Mouse (Mus musculus) lung, postnatal 4 days (tissue): ENCODE data around the gene Tmem98.
A peak's percentile ranks its signal among the peaks of the same experiment; 100 is the strongest.

Source experiments
- DNase-seq, 2 experiments: peaks; one replicate each; pipeline ENCODE4 v3.0.0; 2021

Tmem98 gene

DNA sequence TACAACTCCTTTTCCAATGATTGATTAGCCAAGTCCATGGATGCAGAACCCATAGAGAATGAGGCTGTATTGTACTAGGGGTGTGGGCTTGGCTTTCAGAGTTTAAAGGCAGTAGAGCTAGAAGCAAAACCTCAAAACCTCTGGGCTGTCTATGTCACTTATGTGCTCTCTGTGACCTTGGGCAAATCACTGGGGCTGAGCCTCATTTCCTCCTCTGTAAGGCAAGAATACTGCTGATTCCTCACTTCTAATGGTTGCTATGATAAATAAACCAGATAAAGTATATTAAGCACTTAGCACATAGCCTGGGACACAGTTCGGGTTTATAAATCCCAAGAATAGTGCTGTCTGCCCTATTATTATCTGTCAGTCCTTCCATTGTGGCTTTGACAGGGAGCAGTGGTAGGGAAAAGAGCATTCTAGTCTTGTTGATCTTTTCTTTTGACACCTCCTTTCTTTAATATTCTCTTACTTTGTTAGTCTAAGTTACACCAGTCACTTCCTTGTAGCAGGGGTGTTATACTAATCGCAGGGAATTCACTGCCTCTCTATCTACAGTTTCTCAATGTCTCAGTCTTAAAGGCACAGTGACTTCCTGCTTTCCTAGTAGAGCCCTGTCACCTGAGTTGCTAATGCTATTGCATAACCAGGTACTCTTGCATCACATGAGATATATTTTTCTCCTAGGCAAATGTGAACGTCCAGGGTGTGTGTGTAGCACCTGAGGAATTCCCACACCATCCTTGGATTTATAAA is 18.1 kb upstream of the Tmem98 start:
- no peak for DNase-seq

DNA sequence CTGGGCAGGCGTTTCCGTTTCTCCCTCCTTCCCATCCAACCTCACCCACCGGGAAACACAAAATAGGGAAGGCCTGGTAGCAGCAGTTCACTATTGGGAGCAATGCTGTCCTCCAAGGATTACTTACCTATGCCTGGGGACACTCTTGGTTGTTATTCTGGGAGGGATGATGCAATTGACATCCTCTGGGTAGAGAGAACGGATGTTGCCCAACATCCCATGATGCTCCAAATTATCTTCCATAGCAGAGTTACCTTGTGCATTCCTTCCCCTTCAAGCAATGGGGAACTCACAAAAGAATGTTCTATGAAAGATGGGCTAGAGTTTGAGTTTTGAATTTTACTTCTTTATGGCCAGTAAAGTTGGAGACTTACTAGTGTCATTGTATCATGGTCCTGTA is 16.6 kb upstream of the Tmem98 start:
- DNase-seq: no peak

DNA sequence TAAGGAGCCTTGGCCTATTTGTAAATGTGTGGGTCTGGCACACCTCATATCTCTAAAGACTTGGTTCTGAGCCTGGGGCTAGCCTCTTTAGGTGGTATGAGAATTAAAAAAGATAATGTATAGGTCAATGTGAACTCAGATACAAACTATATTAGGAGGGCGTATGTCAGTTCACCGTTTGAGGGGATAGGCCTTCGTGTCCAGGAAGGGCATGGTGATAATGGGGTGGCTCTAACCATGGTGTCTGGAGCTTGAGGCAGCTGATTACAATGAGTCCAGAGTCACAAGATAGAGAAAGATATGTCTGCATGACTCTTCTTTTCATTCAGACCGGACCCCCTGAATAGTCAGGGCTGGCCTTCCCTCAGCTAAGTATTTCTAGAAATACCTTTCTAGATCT is 15.7 kb upstream of the Tmem98 start:
- DNase-seq: no peak

DNA sequence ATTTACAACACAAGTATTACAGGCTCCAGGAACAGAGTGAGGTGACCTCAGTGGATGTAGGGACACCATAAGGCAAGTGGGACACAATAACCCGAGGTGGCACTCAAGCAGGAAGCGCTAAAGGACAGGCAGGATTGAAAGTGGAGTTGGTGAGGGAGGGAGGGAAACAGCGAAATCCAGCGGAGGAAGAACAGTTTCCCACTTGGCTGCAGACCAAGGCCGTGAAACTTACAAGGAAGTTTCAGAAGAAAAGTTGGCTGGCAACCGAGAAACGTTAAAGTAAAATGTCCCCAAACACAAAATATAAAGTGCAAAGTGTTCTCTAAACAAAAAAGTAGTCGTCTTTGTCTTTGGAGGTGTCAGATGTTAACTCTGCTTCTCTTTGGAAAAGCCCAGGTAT is 14.5 kb upstream of the Tmem98 start:
- DNase-seq: no peak

DNA sequence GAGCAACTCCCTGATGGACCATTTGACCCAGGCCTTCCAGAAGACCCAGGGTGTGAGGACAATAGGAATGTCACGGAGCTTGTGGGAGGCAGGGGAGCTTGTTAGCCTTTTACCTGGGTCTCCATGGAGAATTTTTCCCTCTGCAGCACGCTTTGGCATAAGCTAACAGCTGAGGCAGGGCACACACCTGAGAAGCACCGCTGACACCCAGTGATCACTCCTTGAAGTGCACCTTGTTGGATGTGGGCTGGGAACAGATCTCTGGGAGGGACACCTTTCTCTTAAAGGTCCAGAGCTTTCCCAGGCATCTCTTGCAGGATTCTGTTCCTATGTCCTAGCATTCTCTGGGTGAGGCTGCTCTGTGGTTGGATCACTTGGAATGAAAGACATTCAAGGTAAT is 10.0 kb upstream of the Tmem98 start:
- peak in 1 of 2 experiments; percentile 39 for DNase-seq

DNA sequence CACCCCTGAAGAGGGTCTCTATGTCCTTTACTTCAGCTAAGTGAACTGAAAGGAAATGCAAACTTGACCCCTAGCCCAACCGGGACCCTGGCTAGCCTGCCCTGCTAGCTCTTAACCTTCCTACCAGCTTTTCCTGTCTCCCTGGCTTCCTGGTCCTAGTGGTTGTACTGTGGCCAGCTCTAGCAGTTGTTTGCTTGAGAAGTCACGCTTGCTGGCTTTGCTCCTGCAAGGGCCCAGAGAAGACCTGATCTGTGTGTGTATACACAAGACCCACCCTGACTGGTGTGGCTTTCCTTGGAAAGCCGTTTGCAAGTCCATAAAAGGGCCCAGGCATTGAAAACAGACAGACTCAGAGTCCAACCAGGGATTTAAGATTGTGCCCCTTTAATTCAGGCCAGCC is 7.3 kb upstream of the Tmem98 start:
- peak; percentile 56 to 80 for DNase-seq

DNA sequence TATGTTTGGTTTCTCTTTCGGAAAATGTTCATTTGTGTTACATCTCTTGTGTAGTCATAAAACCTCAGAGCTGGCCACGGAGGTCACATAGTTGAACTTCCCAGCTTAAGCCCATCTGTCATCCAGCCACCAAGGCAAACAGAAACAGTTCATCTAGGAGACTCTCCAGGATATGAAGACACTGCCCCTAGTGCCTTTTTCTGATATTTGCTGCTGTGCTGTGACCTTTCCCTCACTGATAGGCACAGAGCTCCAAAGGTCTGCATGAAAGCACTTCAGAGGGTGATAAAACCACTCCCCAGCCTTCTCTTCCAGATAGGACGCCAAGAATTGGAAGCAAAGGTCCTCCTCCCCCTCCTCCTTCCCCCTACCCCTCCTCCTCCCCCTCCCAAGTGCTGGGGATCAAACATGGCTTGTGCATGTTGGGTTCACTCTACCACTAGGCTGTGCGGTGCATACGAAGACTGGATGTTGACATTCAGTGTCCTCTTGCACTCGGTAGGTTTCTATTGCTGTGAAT is 1.4 kb upstream of the Tmem98 start:
- DNase-seq: peak; percentile 49 to 69

DNA sequence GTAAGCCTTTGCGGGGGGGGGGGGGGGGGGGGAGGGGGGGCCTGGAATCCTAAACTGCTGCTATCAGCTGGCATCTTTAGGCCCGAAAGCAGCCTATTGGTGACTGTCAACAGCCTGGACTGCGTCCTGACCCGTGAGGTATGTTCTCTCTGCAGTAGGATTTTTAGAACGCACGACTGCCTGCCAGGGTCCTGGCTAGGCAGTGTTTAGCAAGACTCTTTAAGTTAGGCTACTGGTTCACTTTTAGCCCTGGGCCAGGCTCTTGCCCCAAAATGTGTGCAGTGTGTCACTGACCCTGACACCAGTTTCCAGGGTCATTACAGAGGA is 346 bp upstream of the Tmem98 start:
- DNase-seq: no peak

DNA sequence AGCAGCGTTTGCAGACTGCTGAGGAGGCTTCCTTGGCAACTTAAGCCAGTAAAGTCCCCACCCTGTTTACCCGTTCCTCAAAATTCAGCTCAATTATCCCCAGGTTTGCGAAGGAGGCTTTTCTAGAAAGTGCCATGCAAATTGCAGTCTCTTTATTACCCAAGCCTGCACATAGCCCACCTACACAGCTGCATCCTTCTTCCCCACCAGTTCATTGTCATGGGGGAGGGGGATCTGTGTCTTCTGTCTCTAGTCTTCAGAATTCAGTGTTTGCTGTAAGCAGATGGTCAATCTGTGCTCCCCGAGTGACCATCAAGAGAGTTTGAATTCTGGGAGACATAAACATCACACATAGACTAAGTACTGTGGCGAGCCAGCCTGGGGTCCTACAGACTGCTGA is 1.2 kb downstream of the Tmem98 start:
- no peak for DNase-seq

DNA sequence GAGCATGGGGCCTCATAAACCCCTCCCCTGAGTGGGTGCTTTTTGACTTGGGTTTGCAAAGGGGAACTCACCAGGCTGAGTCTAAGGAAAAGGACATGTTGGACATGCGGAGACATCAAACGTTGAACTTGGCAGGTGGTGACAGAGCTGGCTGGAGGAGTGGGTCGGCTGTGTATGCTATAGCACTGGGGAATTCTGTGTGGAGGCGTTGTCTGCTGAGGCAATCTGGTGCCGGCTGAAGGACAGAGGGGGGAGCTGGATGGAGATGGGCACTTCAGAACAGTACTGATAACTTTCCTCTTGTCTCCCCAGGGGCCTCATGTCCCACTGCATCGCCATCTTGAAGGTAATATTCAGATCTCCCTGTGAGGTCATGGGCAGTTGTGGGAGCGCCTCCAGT is 5.4 kb downstream of the Tmem98 start:
- no peak for DNase-seq

DNA sequence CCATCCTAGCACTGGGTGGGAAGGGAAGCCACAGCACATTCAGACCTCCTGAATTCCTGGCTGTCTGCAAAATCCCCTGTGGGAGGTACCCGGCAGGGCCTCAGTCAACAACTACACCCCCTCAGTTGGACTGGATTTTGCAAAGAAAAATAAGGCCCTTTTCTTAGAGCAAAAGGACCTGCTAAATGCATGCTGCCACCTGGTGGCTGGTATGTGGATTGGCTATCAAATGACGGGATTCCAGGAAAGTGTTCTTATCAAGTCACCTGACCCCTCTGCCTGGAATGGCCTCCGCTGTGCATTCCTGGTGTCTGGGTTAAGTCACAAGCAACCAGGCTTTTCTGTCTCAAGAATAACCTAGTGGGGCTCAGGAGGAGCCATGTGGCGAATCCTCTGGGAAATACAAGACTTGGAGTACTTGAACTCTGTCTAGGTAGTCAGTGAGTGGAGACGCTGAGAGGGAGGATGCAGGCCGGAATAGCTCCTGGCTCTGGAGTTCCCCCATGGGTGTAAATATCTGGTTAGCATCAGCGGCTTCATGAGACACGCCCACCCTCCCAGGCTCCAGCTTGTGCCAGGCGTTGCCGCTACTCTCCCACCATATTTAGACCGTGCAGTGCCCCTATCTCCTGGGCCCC is 8.2 kb downstream of the Tmem98 start:
- DNase-seq: peak; percentile 84 to 86

DNA sequence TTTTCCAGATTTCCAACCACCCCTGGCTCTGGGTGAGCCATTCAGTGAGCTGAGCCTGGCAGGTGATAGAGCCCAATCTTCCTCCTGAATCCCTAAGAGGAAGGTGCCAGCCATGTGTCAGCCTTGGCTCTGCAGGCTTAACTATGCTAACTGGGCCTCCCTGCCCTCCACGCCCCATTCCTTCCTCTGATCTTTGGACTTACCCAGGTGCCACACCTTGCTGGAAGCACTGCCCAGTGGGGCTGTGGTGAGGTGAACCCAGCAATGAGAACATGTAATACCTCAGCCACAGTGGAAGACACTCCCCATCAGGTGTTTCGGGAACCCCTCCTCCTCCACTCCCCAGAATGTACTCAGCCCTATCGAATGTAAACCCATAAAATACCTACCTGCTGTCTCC is 10.1 kb downstream of the Tmem98 start:
- DNase-seq: peak in 1 of 2 experiments; percentile 66

DNA sequence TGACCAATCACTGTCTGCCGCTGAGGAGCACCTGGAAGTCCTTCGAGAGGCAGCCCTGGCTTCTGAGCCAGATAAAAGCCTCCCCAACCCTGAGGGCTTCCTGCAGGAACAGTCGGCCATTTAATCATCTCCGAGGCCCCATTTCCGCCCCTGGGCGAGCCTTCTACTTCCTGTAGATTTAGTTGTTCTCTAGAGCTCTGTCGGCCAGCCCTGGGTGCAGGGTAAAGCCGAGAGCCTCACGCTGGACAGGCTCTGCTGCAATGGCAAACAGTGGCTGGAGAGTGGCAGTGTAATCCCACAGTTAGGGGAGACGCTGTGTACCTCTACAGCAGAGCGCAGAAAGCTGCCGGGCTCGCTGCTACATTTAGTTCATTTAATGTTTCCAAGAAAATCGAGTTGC is 11.3 kb downstream of the Tmem98 start:
- peak; percentile 54 to 68 for DNase-seq

DNA sequence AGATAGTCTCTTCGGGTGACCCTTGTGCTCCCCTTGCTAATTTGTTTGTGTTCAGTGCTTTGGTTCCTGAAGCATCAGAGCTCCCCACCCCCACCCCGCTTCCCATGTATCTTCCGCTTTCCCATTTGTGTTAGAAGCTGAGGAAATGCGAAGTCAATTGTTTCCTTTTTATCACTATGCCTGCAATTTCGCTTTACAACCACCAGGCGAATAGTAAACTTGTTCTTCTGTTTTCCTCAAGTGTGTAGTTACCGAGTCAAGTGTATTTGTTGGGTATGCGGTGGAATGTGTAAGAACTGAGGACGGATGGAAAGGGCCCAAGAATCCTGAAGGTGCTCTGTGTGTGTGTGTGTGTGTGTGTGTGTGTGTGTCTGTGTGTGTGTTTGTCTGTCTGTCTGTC is 11.8 kb downstream of the Tmem98 start:
- DNase-seq: no peak

DNA sequence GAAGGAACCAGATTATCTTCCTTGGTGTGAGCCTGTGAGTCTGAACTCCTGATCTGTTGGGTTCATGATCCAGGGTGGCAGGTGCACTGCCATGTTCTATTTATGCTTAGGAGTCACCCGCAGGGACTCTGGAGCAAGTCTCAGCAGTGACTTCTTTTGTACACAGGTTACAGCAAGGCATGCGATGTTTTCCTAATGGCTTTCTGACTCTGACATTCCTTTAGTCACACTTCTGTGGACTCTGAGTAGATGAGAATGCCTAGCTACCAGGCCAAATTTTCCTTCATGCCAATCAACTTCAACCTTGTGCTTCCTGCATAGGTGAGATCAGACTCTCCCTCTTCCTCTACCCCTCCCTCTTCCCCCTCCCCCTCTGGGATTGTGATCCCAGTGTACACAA is 25.4 kb downstream of the Tmem98 start:
- no peak for DNase-seq

DNA sequence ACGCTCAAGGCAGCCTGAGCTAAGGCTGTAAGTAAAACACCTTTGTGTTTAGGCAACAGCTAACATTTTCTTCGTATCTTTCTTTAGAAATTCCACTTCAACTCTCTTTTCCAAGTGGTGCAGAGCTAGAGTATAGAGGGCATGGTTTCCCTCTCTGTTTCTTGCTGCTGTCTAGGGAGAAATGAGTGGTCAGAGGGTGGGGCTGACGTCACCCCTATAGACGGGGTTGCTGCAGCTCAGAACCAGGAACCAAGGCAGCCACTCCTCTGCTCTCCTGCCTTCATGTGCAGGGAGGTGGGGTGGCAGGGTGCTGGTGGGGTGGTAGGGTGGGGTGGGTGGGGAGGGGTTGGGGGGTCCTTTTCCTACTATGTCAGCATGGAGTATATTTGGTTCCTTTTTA is 25.9 kb downstream of the Tmem98 start:
- DNase-seq: no peak

DNA sequence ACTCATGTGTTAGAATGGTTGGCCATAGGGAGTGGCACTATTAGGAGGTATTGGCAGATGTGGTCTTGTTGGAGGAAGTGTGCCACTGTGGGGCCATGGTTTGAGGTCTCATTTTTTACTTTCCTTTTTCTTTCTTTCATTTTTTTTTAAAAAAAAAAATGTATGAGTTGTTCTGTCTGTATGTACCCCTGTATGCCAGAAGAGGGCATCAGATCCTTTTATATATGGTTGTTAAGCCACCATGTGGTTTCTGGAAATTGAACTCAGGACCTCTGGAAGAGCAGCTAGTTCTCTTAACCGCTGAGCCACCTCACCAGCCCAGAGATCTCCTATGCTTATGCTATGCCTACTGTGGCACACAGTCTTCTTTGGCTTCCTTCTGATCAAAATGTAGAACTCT is 28.7 kb downstream of the Tmem98 start:
- DNase-seq: no peak

DNA sequence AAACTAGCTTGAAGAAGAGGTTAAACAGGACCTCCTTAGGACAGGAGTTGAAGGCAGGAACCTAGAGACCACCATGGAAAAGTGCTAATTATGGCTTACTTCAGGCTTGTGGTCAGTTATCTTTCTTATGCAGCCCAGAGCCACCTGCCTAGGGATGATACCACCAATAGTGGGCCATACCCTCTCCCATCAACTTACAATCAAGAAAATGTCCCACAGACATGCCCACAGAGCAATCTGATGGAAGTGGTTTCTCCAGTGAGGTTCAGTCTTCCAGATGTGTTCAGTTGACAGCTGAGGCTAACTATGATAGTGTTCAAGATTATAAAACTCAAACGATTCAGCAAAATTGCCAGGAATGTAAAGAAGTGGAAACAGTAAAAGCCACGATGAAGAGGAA is 33.5 kb downstream of the Tmem98 start:
- no peak for DNase-seq

DNA sequence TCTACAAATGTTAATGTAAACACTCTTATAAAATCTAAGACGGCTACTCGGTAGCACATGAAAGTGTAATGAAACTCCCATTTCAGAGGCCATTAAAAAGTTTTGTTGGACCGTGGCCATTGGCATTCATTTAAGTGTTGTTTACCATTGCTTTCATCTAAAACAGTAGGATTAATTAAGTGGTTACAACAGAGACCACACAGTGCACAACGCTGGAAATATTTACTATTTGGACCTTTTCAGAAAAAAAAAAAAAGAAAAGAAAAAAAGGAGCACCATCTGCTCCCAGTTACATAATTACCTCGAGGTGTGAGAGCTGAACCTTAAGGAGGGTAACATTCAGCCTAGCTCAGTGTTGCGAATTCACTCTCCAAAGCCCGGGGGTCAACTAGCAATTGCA is 35.5 kb downstream of the Tmem98 start:
- DNase-seq: peak in 1 of 2 experiments; percentile 43

DNA sequence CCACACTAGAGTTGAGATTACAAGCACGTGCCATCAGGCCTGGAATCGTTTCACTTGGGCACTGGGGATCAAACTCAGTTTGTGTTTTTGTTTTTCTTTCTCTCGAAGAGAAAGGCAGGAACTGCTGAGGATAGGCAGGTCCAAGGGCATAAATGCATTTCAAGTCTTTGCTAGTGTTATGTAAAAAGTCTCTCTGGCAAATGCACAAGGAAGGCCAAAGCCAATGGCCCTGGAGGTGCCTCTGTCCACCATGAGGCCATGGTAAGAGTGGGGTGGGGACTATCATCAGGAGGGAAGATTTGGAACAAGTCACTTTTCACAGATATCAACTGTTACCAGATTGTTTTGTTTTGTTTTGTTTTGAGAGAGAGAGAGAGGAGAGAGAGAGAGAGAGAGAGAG is 36.1 kb downstream of the Tmem98 start:
- no peak for DNase-seq

DNA sequence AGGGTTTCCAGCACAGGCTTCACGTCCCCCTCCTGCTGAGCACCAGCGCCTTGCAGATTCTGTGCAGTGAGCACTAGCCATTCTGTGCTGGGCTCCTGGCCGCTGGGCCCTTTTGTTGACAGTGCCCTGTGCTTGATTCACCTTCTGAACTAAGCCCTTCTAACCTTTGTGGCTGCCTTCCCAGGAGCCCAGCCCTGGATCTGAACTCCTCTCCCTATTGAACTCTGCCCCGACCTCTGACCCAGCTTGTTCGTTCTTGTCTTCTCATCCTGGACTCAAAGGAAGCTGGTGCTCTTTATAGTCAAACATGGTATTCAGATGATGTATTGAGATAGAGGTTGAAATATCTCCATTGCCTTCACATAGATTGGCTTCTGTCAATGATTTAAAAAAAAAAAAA is 38.2 kb downstream of the Tmem98 start:
- no peak for DNase-seq

DNA sequence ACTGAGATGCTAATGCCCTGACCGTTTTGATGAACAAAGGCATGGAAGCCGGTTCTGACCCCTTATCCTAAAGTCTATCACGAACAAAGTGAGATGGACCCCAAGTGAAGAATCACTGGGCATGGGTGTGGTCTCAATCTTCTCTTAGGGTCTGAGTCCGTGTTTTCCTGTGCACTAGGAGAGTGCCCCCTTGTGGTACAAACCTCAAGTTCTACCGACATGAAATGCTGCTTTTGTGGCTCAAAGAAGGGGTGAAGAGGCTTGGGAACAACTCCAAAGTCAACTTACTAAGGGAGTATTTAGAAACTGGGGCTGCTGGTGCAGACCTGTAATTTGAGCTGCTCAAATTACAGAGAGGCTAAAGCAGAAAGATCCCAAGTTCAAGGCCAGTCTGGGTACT is 41.9 kb downstream of the Tmem98 start:
- DNase-seq: peak in 1 of 2 experiments; percentile 41

DNA sequence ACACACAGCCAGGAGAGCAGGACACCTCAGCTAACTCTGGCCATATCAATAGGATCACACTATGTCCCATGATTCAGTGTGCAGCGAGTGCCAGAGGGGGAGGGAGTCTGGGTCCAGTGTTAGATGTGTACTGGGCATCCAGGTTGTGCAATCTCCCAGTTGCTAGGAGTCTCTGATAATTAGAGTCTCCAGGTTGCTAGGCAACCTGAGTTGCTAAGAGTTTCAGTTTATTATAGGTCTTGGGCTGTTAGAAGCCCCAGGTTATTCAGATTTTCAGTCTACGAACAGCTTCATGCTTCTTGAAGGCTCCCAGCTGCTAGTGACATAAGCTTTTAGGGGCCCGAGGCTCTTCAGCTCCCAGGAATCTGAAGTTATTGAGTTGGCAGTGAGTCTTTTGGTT is 43.0 kb downstream of the Tmem98 start:
- no peak for DNase-seq

DNA sequence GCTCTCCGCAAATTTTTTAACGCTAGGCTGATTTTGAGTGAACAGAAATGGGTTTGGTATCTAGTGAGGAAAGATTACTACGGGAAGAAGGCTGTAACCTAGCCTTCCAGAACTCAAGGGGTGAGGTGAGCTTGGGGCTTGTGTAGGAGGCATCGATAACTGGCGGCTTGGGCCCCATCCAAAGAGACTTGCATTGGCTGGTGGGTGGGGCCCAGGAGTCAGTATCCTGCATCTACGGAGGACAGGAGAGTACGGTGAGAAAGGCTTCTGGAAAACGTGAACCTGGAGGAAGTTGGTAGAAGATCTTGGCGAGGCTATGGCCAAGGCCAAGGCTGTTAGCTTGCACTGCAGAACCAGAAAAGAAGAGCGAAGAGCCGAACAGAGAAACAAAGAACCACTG is 44.5 kb downstream of the Tmem98 start:
- no peak for DNase-seq

DNA sequence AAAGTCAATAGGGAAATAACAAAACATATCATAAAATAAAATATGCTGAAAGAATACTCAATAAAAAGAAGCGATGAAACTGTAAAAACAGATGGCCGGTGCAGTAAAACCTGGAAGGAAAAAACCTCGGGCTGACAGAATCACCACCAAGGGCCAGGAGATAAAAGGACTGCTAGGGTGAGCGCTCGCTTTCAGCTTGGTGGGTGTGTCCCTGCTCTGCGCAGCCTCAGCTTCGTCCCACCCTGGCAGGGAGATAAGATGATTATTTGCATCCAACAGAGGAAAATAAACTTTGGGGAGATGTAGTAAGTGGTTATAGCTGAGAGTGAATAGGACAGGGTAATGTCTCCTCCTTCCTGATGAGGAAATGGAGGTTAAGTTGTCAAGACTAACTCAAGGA is 44.9 kb downstream of the Tmem98 start:
- DNase-seq: no peak
